Mouse (Mus musculus) urinary bladder, postnatal 4 days (tissue): ENCODE data around the gene Anapc16.
"Not testable (repeated sequence)": the region's sequence is repeated elsewhere in the genome, so short reads cannot be mapped to it uniquely, and the experiment has no call there.

ENCODE experiments used
- DNase-seq, 2 experiments: peaks; one replicate each; pipeline ENCODE4 v3.0.0; 2021 to 2022; ENCODE audit warnings: low spot score in 2 of 2

Anapc16 gene

DNA sequence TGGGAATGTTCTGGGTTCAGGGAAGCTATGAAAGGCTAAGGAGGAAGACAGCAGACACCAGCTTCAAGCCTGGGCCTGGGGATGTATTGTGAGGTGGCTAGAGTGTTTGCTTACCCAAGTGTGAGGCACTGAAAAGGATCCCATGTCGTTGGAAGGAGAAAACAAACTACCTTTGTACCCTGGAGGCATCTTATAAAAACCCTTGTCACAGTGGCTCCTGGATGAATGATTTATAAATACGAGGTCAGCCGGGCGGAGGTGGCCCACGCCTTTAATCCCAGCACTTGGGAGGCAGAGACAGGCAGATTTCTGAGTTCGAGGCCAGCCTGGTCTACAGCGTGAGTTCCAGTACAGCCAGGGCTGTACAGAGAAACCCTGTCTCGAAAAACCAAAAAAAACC is 1.3 kb downstream of the Anapc16 start:
- DNase-seq: not testable (repeated sequence)

DNA sequence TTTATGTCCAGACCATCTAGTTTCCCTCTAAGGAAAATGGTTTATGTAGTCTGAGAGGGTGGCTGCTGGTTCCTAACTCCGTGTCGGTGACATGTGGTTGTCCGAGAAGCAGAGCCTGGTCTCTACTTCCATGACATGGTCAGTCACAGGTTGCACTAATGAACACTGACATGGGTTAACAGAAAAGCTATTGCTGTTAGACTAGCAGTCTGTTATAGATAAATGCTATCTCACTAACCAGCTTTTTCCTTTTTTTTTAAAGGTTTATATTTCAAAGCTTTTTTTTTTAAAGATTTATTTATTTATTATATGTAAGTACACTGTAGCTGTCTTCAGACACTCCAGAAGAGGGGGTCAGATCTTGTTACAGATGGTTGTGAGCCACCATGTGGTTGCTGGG is 3.9 kb downstream of the Anapc16 start:
- DNase-seq: no peak

DNA sequence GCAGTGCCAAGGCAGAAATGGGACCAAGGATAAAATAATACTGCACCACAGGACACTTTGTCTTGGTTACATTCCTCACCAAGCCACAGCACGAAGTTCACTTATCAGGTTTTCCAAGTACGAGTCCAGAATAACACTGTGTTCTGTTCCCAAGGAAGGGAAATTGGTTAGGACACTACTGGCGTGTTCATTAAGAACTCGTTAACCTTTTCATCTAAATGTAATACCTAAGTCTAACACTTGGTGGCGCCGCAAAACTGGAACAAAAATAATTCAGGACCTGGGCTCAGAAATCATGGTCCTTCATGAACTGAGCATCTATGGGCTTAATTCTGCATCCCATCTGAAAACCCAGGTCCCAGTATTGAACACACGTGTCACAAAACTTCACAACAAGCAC is 5.3 kb downstream of the Anapc16 start:
- no peak for DNase-seq

DNA sequence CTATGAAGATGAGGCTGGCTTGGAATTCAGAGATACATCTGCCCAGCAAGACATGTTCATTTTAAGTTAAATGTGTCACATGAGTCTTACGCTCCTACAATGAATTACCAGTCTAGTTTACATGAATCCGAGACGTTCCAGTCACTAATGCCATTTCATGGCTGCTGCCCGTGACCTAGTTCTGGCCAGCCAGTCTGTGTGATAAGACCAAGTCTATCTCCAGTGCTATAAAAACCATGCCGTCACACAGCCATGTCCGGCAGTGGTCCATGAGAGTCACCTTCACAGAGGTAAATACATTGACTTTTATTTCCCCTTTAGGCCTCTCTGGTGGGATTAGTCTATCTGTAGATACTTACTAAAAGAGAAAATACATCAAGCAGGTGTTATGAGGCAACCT is 7.0 kb downstream of the Anapc16 start:
- DNase-seq: no peak

DNA sequence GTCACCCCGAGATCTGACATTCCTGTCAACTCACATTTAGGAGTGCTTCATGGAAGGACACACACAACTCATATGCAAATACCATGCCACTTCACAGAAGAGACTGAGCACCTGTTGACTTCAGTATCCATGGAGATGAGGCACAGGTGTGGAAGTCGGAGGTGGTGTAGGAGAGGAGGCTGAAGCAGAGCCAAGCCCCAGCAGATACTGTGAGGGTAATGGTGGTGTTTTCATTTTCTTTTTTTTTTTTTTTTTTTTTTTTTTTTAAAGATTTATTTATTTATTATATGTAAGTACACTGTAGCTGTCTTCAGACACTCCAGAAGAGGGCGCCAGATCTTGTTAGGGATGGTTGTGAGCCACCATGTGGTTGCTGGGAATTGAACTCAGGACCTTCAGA is 9.1 kb downstream of the Anapc16 start:
- not testable (repeated sequence) for DNase-seq

DNA sequence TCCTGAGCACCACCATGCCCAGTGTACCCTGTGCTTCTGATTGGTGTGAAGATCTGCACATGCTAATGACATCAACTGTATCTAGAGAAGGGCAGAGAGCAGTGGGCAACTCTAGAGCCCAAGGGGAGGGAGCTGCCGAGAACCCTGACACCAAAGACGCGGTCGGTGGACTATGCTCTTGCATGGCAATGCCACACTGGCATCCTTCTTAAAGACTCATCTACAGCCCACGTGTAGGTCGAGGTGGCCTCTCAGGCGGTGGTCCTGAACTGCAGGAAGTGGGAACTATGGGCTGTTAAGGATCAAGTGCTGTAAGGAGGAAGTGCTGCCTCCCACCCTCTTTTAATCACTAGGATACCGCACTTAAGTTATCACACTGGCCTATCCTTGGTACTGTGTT is 10.9 kb downstream of the Anapc16 start:
- no peak for DNase-seq

DNA sequence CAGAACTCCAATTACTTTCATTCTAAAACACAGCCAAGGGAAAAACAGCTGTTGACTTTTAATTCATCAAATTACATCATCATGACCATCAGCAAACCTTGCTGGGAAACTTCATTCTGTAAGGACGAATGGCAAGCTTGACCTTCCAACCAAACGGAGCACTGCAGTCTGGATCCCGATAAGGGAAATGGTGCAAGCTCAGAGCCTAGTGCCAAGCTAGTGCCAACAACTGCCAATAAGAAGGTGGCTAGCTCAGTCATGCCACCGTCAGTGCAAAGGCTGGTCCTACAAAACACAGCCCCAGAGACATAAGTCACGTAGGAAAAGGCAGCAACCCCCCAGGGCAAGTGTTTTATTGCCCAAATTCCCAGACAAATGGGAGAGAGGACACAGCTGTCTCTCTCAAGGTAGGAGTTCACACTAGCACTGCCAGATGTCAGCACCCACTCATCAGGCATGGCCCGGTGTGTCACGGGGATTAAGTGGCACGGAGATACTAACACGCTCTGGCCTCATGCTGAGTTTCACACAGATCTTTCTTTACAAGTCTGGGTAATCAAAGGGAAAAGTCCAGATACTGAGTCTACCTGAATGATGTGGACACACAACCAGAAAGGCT is 11.6 kb downstream of the Anapc16 start:
- no peak for DNase-seq

DNA sequence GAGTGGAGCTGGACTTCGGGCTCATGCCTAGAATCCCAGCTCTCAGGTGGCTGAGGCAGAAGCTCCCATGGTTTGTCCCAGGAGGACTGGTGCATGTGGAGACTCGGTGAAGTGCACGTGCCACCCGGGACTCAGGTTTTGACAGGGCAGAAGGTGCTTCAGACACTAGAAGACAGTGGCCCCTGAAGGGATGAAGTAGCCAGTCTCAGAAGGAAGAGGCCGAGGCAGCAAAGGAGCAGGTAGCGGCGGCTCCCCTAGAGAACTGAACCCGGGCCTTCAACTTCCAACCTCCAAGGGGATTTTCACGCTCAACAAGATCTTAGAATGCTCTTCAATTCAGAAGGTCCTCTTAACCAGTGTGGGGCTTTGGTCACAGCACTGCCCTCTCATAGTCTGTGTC is 12.5 kb downstream of the Anapc16 start:
- no peak for DNase-seq

DNA sequence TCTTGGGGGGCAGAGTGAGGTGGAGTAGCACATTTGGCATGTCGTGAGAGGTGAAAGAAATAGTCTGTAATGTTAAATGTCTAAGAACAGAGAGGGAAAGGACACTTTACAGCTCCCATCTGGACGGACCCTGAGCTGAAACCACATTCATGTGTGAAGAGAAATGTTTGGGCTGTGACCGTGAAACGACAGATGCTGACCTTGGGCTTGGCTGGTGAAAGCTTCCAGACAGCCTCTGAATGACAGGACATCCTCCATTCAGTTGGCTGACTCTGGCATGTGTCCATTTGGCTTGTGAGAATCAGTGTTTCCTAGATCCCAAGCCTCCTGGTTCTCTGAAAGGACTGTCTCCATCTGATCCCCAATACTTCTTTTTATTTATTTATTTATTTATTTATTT is 14.9 kb downstream of the Anapc16 start:
- no peak for DNase-seq

DNA sequence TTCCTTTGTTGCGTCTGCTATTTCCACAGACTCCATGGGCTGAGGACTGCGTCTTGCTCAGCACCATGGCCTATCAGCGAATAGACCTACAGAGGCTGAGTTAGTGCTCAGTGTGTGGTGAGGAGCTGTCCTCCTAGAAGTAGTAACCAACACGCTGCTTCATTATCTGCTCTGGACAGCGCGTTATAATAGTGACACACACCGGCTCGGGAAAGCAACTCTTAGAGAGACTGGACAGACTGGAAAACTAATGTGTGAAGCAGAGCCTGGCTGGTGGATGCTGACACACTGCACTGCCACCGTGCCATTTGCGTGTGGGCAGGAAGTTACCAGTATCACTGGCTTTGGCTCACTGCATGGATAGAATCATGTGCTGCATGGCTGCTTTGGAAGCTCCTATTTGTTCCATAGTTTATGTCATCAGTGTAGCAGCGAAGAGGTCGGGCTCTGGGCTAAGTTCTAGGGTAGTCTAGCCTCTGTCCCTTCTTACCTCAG is 20.5 kb downstream of the Anapc16 start:
- DNase-seq: no peak

DNA sequence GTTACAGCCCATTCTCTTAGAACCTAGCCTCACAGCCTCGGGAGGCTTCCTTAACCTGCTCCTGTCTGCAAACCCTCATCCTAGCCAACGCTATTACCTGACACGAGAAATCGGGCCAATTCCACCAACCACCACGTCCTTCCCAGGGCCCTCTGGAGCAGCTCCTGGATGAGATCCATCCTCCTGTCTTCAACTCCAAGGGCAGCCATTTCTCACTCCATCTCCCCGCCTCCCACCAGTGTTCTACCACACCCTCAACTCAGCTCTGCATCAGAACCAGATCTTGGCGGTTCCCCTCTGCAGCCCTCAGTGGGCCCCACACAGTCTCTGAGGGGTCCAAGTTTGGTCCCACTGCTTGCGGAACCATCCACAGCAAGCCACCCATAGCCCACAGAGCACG is 21.1 kb downstream of the Anapc16 start:
- no peak for DNase-seq

DNA sequence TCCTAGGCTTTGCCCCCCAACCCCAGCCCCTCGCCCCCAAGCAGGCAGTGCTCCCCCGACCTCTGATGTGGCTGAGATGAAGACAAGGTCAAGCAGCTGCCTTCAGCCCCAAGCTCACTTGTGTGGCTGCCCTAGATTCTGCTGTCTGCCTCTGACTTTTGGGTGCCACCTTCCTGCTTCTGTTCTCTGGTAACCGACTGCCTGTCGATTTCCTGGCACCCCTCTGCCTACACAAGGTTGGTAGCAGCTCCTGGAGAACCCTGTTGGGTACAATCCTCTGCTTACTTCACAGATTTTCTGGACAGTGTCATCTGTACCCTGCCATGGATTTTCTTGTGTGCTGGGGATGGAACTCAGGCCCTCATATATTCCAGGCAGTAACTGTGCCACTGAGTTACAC is 21.6 kb downstream of the Anapc16 start:
- DNase-seq: no peak

DNA sequence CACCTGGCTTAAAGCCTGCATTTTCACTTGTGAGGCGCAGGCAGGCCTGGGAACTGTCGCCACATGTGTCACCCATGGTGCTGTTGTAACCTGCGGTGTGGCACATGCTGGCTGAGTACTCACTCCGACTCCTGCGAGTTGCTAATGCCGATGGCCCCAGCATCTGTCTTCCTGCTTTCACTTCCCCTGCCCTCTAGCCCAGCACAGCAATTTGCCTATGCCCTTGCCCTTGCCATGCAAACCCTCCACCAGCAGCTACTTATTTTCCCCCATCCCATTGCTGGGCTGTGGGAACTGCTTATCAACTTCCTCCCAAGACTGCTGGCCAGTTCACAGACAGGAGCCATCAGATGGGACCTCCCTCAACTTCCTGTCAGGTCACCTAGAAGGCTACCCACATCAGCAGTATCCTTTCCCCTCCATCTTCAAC is 22.1 kb downstream of the Anapc16 start:
- DNase-seq: no peak

DNA sequence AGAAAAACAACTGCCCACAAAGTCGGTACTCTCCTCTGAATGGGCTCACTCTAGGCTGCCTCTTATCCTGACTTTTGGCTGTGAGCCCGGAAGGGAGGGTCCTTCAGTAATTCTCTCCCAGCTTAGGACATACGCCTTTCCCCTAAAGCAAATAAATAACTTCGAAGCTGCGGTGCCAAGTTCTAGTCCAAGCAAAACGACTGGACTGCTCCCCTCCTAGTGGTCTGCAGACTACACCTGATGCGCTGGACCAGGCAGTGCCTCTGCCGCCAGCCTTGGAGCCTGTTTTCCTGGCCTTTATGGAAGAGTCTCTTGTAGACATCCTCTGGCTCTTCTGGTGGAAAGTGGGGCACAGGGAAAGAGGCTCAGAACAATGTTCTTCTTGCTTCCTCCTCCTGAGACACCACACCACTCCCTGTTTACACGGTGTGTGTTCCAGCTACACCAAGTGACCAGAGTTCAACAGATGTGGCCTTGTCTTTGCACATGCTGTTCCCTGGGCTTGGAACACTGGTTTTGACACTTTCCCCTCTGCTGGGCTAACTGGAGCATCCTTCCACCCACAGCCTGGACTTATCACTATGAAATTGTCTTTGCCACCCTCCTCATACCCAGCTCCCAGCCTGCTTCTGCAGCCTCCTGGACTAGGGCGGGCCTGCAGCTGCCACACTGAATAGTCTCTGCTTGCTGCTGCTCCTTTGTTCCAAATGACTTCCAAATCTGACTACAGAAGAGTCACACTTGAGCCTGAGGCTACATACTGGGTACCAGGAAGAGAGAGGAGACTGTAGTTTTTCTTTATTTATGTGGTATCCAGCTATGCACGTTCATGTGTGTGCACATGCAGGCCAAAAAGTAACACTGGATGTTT is 23.8 kb downstream of the Anapc16 start:
- peak; percentile 80 to 85 for DNase-seq

DNA sequence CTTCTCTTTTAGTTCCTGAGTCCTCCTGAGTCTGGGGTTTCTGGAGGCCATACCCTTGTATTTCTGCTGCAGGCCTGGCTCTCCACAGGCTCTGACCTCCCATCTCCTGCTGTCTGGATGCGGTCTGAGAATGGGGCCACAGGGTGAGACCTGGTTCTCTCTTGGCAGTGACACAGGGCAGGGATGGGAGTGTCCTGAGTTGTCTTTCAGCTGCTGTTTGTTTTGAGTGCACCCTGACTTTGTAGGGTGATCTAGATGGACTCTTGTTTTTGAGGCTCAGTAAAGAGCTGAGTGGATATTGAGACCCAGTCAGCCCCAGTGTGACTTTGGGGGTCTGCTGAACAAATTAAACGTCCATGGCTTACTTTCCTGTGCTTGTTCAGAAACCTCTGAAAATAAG is 24.5 kb downstream of the Anapc16 start:
- DNase-seq: no peak

DNA sequence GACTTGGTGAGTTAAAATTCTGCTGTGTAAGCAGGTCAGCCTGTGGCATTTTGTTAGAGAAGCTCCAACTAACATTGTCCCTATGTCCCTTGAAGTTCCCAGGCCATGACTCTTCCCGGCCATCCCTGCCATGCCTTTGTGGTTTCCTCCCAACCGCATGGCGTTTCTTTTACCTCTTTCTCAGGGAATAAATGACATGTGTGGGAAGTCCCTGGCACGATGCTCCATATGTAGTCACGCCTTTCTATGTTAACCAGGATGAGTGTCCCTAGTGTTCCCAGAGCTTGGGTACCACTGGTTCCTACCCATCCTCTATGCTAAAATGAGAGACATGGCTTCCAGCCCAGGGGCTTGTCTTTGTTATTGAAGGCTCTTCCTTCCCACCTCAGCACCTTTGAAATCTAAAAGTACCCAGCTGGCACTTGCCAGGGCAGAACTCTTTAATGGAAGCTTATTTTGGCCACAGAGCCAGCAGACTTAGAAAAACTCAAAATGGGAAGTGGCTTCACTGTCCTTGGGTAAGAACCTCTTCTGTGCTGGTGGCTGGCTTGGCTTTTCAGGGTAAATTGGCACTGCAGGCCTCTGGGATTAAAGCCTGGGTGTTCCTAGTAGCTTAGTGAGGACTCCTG is 25.1 kb downstream of the Anapc16 start:
- no peak for DNase-seq

DNA sequence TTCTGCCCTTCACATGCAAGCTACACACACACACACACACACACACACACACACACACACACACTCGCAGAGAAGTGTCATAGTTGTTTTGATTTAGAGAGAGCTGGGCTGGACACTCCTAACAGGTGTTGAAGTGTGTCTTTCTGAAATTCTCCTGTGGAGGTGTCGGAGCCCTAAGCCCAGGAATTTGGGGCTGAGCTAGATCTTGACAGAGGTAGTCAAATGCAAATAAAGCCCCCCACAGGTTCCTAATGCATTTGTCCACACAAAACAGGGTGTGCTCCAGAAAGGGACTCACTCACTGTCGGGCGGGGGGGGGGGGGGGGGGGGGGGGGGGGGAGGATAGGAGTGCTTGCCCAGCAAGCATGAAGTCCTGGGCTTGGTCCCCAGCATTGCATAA is 25.8 kb downstream of the Anapc16 start:
- no peak for DNase-seq

DNA sequence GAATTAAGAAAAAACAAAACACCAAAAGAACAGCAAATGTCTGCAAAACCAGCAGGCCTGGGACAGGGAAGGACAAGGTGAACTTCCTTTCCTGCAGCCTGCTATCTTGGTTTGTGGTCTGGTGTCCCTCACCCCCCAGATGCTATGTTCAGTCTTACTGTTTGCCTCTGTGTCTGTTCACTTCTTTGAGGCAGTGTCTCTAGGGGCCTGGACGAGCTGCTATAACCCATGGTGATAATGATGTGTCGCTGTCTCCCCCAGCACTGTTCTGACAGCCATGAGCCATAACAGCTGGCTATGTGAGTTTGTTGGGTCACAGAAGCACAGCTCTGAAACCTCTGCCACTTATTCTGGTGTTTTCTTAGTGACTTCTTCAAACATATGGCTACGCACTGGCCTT is 28.1 kb downstream of the Anapc16 start:
- DNase-seq: no peak

DNA sequence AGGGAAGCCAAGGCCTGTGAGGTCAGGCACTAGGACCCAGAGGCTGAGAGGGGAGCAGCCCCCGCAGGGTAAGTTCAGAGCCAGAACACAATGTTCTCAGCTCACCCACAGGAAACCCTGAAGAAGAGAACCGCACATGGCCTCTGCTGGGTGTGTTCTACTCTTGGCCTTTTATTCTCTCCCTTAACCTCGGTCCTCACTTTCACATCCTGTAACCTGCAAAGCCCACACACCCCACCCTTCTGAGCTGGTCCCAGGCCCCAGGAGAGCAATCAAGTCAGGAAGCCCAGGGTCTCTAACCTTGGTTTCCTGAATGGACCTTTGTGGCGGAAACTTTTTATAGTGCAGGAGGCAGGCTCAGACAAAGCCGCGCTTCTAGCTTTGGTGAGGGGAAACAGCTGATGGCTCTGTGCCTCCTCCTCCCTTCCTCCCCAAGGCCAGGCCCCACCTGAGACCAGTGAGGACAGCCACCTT is 28.7 kb downstream of the Anapc16 start:
- peak in 1 of 2 experiments; percentile 52 for DNase-seq

DNA sequence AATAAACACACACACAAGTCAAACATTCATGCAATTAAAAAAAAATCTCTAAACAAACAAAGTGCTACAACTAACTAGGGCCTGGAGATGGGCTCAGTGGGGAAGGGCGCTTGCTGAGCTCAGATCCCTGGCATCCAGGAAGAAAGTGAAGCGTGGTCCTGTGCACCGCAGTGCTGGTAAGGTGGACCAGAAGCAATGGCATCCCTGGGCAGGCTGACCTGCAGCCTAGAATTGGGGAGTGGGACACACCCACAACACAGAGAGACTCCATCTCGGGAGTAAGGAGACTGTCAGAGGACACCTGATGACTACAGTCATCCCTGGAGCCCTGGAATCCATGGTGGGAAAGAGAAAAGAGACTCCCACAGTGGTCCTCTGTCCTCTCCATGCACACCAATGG is 29.5 kb downstream of the Anapc16 start:
- no peak for DNase-seq

DNA sequence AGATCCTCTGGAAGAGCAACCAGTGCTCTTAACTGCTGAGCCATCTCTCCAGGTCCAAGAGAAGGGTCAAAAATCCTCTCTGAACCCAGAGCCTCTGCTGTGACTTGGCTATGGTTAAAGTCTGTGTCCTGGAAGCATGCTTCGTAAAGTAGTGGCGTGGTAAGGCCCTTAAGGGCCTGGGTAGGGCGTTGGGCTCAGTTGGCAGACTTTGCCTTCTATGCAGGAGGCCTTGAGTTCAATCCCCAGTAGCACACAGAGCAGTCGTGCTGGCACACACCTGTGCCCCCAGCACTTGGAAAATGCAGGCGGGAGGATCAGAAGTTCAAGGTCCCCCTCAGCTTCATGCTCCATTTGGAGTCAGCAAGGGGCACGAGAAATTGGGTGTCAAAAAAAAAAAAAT is 29.9 kb downstream of the Anapc16 start:
- no peak for DNase-seq

DNA sequence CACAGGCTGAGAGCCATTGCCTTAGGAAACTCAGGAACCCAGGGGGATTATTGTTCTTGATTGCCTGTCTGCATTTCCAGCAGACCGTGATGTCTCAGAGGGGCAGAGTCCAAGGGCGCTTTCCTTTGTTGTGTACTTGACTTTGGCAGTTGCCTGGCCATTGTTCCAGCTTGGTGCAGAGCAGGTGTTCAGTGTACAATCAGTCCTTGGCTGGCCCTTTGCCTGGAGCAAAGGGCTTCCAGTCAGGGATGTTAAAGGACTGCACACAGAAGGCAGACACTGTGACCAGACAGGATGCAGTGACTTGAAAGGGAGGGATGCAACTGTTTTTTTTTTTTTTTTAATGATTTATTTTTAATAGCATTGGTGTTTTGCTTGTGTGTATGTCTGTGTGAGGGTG is 30.4 kb downstream of the Anapc16 start:
- no peak for DNase-seq

DNA sequence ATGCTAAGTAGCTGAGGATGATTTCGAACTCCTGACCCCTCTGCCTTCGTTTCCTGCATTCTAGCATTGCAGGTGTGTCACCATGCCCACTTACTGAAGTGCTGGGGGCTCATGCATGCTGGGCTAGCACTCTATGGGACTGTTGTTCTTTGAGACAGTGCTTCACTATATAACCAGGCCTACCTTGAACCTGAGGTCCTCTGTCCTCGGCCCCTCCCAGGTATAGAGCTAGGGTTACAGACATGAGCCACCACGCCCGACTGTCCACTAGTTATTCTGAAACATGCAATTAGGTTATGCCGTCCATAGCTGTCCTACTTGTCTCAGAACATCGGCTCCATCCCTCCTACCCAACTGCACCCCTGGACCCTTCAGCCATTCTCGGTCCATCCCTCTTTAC is 31.1 kb downstream of the Anapc16 start:
- DNase-seq: no peak
